Comparison of ENCODE assay signal across 24 mouse cellular contexts in the genomic region with DNA sequence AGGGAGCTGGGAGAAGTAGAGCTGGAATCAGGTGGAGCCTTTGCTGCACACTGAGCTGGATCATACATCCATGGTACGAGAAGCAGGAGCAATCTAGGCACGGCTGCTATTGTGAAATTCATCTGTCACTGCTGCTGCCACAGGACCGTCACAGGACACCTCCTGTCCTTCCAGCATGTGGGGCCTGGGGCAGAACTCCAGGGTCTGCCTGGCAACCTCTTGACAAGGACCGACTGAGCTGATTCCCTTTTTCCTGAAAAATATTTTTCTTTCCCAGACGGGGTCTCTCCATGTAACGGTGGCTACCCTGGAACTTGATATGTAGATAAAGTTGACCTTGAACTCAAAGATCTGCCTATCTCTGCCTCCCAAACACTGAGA. TPM values are rescaled to one million over a fixed set of nuclear protein-coding genes. Genes with fewer than 3 reads are reported as not detected.
DNase-seq lines count a peak whose midpoint lies in the region; ATAC-seq lines count a peak whose summit lies in the region.
"Had no signal": no experiment of that assay in that cellular context is flagged by ENCODE, and none has a peak within 500 bp of the region (broad histone marks: within the 10 kb centered on the region; RNA-seq: fewer than 3 reads in every experiment).

No protein-coding gene starts in this region.

- H3K9me3 ChIP-seq in hindbrain, embryonic 13.5 days, result no peaks in the 10 kb centered on the region
- H3K9me3 ChIP-seq in hindbrain, embryonic 14.5 days (ENCODE audit: control insufficient read depth, low read length), result no peaks in the 10 kb centered on the region
- H3K9me3 ChIP-seq in midbrain, embryonic 13.5 days, result no peaks in the 10 kb centered on the region
- H3K9me3 ChIP-seq in midbrain, embryonic 15.5 days, result no peaks in the 10 kb centered on the region
- H3K9me3 ChIP-seq in limb, embryonic 10.5 days (replicated peaks), result no peaks in the 10 kb centered on the region
- H3K9me3 ChIP-seq: limb, embryonic 12.5 days; liver, embryonic 12.5 days had no signal

- H3K4me1 ChIP-seq in hindbrain, embryonic 13.5 days (replicated peaks), result 0 out of 2 replicates have a peak, but pooled peaks cover 5% of the 10 kb centered on the region
- no peaks in the 10 kb centered on the region for H3K4me1 ChIP-seq in hindbrain, embryonic 14.5 days (replicated peaks; ENCODE audit: control insufficient read depth, insufficient read depth, low read length)
- no peaks in the 10 kb centered on the region for H3K4me1 ChIP-seq in midbrain, embryonic 13.5 days (replicated peaks)
- H3K4me1 ChIP-seq in midbrain, embryonic 15.5 days, result no peaks in the 10 kb centered on the region
- H3K4me1 ChIP-seq in limb, embryonic 10.5 days, result peaks cover 8% of the 10 kb centered on the region
- H3K4me1 ChIP-seq: liver, embryonic 12.5 days had no signal

- ATAC-seq in cerebellum, adult (ENCODE audit: insufficient number of reproducible peaks, low FRiP score, low TSS enrichment), result no peak
- ATAC-seq in hindbrain, embryonic 13.5 days (ENCODE audit: low FRiP score), result no peak
- ATAC-seq in hindbrain, embryonic 14.5 days (ENCODE audit: low FRiP score), result no peak
- ATAC-seq in midbrain, embryonic 13.5 days, result no peak
- ATAC-seq in midbrain, embryonic 15.5 days (replicated peaks), result no peak
- ATAC-seq: forebrain, embryonic 16.5 days; liver, embryonic 12.5 days; lung, postnatal 0 days; Patski had no signal

- H3K27me3 ChIP-seq in hindbrain, embryonic 13.5 days, result peaks cover 76% of the 10 kb centered on the region
- H3K27me3 ChIP-seq in hindbrain, embryonic 14.5 days (ENCODE audit: control insufficient read depth, insufficient read depth, low read length), result peaks cover 58% of the 10 kb centered on the region
- H3K27me3 ChIP-seq in midbrain, embryonic 13.5 days, result peaks cover 60% of the 10 kb centered on the region
- peaks cover 69% of the 10 kb centered on the region for H3K27me3 ChIP-seq in midbrain, embryonic 15.5 days (replicated peaks)
- H3K27me3 ChIP-seq in limb, embryonic 10.5 days (ENCODE audit: low read depth, poor library complexity, severe bottlenecking), result peaks cover 62% of the 10 kb centered on the region

- H3K36me3 ChIP-seq in hindbrain, embryonic 13.5 days, result no peaks in the 10 kb centered on the region
- H3K36me3 ChIP-seq in hindbrain, embryonic 14.5 days (replicated peaks; ENCODE audit: control insufficient read depth, insufficient read depth), result no peaks in the 10 kb centered on the region
- no peaks in the 10 kb centered on the region for H3K36me3 ChIP-seq in midbrain, embryonic 13.5 days
- H3K36me3 ChIP-seq in midbrain, embryonic 15.5 days (replicated peaks), result no peaks in the 10 kb centered on the region
- H3K36me3 ChIP-seq in limb, embryonic 10.5 days, result no peaks in the 10 kb centered on the region
- H3K36me3 ChIP-seq: limb, embryonic 12.5 days; liver, embryonic 12.5 days had no signal

- H3K9ac ChIP-seq in hindbrain, embryonic 13.5 days, result peak overlapping the region; percentile 29; the same call in 1 of the 2 replicates
- no peak overlapping the region for H3K9ac ChIP-seq in hindbrain, embryonic 14.5 days
- peak overlapping the region; percentile 14; the same call in 1 of the 2 replicates for H3K9ac ChIP-seq in midbrain, embryonic 13.5 days (replicated peaks)
- H3K9ac ChIP-seq in midbrain, embryonic 15.5 days, result no peak overlapping the region
- H3K9ac ChIP-seq: limb, embryonic 12.5 days; liver, embryonic 12.5 days had no signal

- peak; percentile 3 to 17 for DNase-seq in cerebellum, postnatal 10 days
- DNase-seq in hindbrain, embryonic 14.5 days (ENCODE audit: low spot score), result no peak
- peak; percentile 28 for DNase-seq in limb, embryonic 10.5 days (ENCODE audit: low spot score)
- DNase-seq in B cell, adult 2 months, result no peak
- DNase-seq: adrenal gland, postnatal 10 days; cerebellum, adult 18-20 months; heart, postnatal 14 days; kidney, adult 9 months; kidney, postnatal 14 days; lung, adult 18-20 months; right cerebral cortex, adult 18-20 months; right cerebral cortex, postnatal 4 days; thymus, postnatal 14 days had no signal

- H3K27ac ChIP-seq in hindbrain, embryonic 13.5 days, result no peak overlapping the region
- no peak overlapping the region for H3K27ac ChIP-seq in hindbrain, embryonic 14.5 days
- H3K27ac ChIP-seq in midbrain, embryonic 13.5 days, result no peak overlapping the region
- H3K27ac ChIP-seq in midbrain, embryonic 15.5 days, result no peak overlapping the region
- H3K27ac ChIP-seq in limb, embryonic 10.5 days, result no peak overlapping the region
- H3K27ac ChIP-seq: limb, embryonic 12.5 days; liver, embryonic 12.5 days; macrophage had no signal

- no peak overlapping the region for H3K4me2 ChIP-seq in hindbrain, embryonic 13.5 days
- H3K4me2 ChIP-seq in hindbrain, embryonic 14.5 days (replicated peaks), result no peak overlapping the region
- no peak overlapping the region for H3K4me2 ChIP-seq in midbrain, embryonic 13.5 days (replicated peaks)
- H3K4me2 ChIP-seq in midbrain, embryonic 15.5 days, result no peak overlapping the region
- H3K4me2 ChIP-seq: limb, embryonic 12.5 days; liver, embryonic 12.5 days had no signal

- no peak overlapping the region for H3K4me3 ChIP-seq in hindbrain, embryonic 13.5 days
- H3K4me3 ChIP-seq in hindbrain, embryonic 14.5 days (replicated peaks; ENCODE audit: low read length), result no peak overlapping the region
- no peak overlapping the region for H3K4me3 ChIP-seq in midbrain, embryonic 13.5 days (replicated peaks)
- no peak overlapping the region for H3K4me3 ChIP-seq in midbrain, embryonic 15.5 days
- H3K4me3 ChIP-seq in limb, embryonic 10.5 days, result 0 out of 2 replicates have a peak overlapping the region, but pooled peaks have one; percentile 3
- H3K4me3 ChIP-seq: erythroblast, embryonic 14.5 days; limb, embryonic 12.5 days; liver, embryonic 12.5 days had no signal

- WGBS in hindbrain, embryonic 13.5 days, result 65% methylated on average over 6 of the region's 6 CpGs
- 63% methylated on average over 6 of the region's 6 CpGs for WGBS in hindbrain, embryonic 14.5 days
- WGBS in midbrain, embryonic 13.5 days, result 78% methylated on average over 6 of the region's 6 CpGs
- 71% methylated on average over 6 of the region's 6 CpGs for whole genome bisulfite sequencing in midbrain, embryonic 15.5 days
- WGBS in limb, embryonic 10.5 days, result 72% methylated on average over 6 of the region's 6 CpGs

RNA-seq across cellular contexts. Expression of a gene that starts 4.1 kb away (rescaled TPM):
- 21.3 and 22.4 TPM in 2 replicates for polyA plus RNA-seq in hindbrain, embryonic 13.5 days (2015; fragmentation: Nextera tagmentation; extraction: Ambion mirVana)
- polyA plus RNA-seq in hindbrain, embryonic 14.5 days (2014; fragmentation: Nextera tagmentation; extraction: Ambion mirVana), result 17.3 and 25.8 TPM in 2 replicates
- polyA plus RNA-seq in midbrain, embryonic 13.5 days (2015; fragmentation: Nextera tagmentation; extraction: Ambion mirVana), result 13.1 and 15.2 TPM in 2 replicates
- 18.1 and 22.8 TPM in 2 replicates for polyA plus RNA-seq in midbrain, embryonic 15.5 days (2015; fragmentation: Nextera tagmentation; extraction: Ambion mirVana)
- polyA plus RNA-seq in limb, embryonic 10.5 days (2016; fragmentation: Nextera tagmentation; extraction: Ambion mirVana), result 9.3 and 19.8 TPM in 2 replicates

RNA-seq across cellular contexts. Expression of a gene that starts 31.2 kb away (rescaled TPM):
- polyA plus RNA-seq in hindbrain, embryonic 13.5 days (2015; fragmentation: Nextera tagmentation; extraction: Ambion mirVana), result 61.3 and 69.0 TPM in 2 replicates
- polyA plus RNA-seq in hindbrain, embryonic 14.5 days (2014; fragmentation: Nextera tagmentation; extraction: Ambion mirVana), result 46.6 and 55.9 TPM in 2 replicates
- 75.5 and 79.4 TPM in 2 replicates for polyA plus RNA-seq in midbrain, embryonic 13.5 days (2015; fragmentation: Nextera tagmentation; extraction: Ambion mirVana)
- 106 and 109 TPM in 2 replicates for polyA plus RNA-seq in midbrain, embryonic 15.5 days (2015; fragmentation: Nextera tagmentation; extraction: Ambion mirVana)
- polyA plus RNA-seq in limb, embryonic 10.5 days (2016; fragmentation: Nextera tagmentation; extraction: Ambion mirVana), result 0.24 and 0.48 TPM in 2 replicates
- polyA plus RNA-seq: erythroblast, embryonic 14.5 days had no signal

RNA-seq across cellular contexts. Expression of a gene that starts 44.8 kb away (rescaled TPM):
- polyA plus RNA-seq in hindbrain, embryonic 13.5 days (2015; fragmentation: Nextera tagmentation; extraction: Ambion mirVana), result 56.0 and 62.1 TPM in 2 replicates
- 53.8 and 59.0 TPM in 2 replicates for polyA plus RNA-seq in hindbrain, embryonic 14.5 days (2014; fragmentation: Nextera tagmentation; extraction: Ambion mirVana)
- polyA plus RNA-seq in midbrain, embryonic 13.5 days (2015; fragmentation: Nextera tagmentation; extraction: Ambion mirVana), result 57.1 and 58.2 TPM in 2 replicates
- polyA plus RNA-seq in midbrain, embryonic 15.5 days (2015; fragmentation: Nextera tagmentation; extraction: Ambion mirVana), result 69.7 and 73.8 TPM in 2 replicates
- 100 and 102 TPM in 2 replicates for polyA plus RNA-seq in limb, embryonic 10.5 days (2016; fragmentation: Nextera tagmentation; extraction: Ambion mirVana)

RNA-seq across cellular contexts. Expression of a gene that starts 48.6 kb away (rescaled TPM):
- 0.93 and 0.95 TPM in 2 replicates for polyA plus RNA-seq in hindbrain, embryonic 13.5 days (2015; fragmentation: Nextera tagmentation; extraction: Ambion mirVana)
- 0.70 and 0.81 TPM in 2 replicates for polyA plus RNA-seq in hindbrain, embryonic 14.5 days (2014; fragmentation: Nextera tagmentation; extraction: Ambion mirVana)
- 0.64 and 0.77 TPM in 2 replicates for polyA plus RNA-seq in midbrain, embryonic 13.5 days (2015; fragmentation: Nextera tagmentation; extraction: Ambion mirVana)
- polyA plus RNA-seq in midbrain, embryonic 15.5 days (2015; fragmentation: Nextera tagmentation; extraction: Ambion mirVana), result 0.71 and 1.2 TPM in 2 replicates
- polyA plus RNA-seq in limb, embryonic 10.5 days (2016; fragmentation: Nextera tagmentation; extraction: Ambion mirVana), result 0.34 and 0.39 TPM in 2 replicates

RNA-seq across cellular contexts. Expression of a gene that starts 58.5 kb away (rescaled TPM):
- 1.8 TPM in 2 replicates for polyA plus RNA-seq in hindbrain, embryonic 13.5 days (2015; fragmentation: Nextera tagmentation; extraction: Ambion mirVana)
- polyA plus RNA-seq in hindbrain, embryonic 14.5 days (2014; fragmentation: Nextera tagmentation; extraction: Ambion mirVana), result 0.84 and 1.3 TPM in 2 replicates
- 1.4 and 1.9 TPM in 2 replicates for polyA plus RNA-seq in midbrain, embryonic 13.5 days (2015; fragmentation: Nextera tagmentation; extraction: Ambion mirVana)
- polyA plus RNA-seq in midbrain, embryonic 15.5 days (2015; fragmentation: Nextera tagmentation; extraction: Ambion mirVana), result 1.4 and 1.6 TPM in 2 replicates
- polyA plus RNA-seq in limb, embryonic 10.5 days (2016; fragmentation: Nextera tagmentation; extraction: Ambion mirVana), result 1.9 and 2.9 TPM in 2 replicates
- polyA plus RNA-seq: erythroblast, embryonic 14.5 days had no signal

Comparison
In these comparisons a context has a peak if more than half of its experiments do, and no peak if none do; other contexts are left out.
1. H3K9ac ChIP-seq: peak in hindbrain, embryonic 13.5 days (single experiment) and midbrain, embryonic 13.5 days (single experiment); none in hindbrain, embryonic 14.5 days (single experiment) and midbrain, embryonic 15.5 days (single experiment).
2. DNase-seq: peak in cerebellum, postnatal 10 days (2 of 2) and limb, embryonic 10.5 days (single experiment); none in hindbrain, embryonic 14.5 days (single experiment) and B cell, adult 2 months (0 of 2).
3. RNA of a gene that starts 31.2 kb away (polyA plus RNA-seq): 106 to 109 TPM in midbrain, embryonic 15.5 days, 75.5 to 79.4 TPM in midbrain, embryonic 13.5 days, 61.3 to 69.0 TPM in hindbrain, embryonic 13.5 days and 46.6 to 55.9 TPM in hindbrain, embryonic 14.5 days; 0.24 to 0.48 TPM in limb, embryonic 10.5 days; every median in the first group is over 10 times any median in the second.